In genomic region chr3:116424973-116425284, GRCm38 (mm10) we compare ENCODE assay signal across 8 mouse cellular contexts. TPM values are rescaled to one million over a fixed set of nuclear protein-coding genes. Genes with fewer than 3 reads are reported as not detected.
DNase-seq lines count a peak whose midpoint lies in the region; ATAC-seq and TF ChIP-seq lines count a peak whose summit lies in the region.

No protein-coding gene starts in this region.

- in situ Hi-C loops in ES-E14 (cut with MboI; ENCODE audit: low sequenced_read_pairs in 2 of 2, unreplicated experiment in 2 of 2) = no loop called here

- H3K36me3 ChIP-seq in ES-E14 (ENCODE audit: control insufficient read depth, insufficient read depth, low read length, poor library complexity, severe bottlenecking) = no peaks in the 10 kb centered on the region
- no peaks in the 10 kb centered on the region for H3K36me3 ChIP-seq in forebrain, embryonic 15.5 days

- peak; percentile 64 for ATAC-seq in forebrain, embryonic 15.5 days (replicated peaks)
- peak; percentile 76 for ATAC-seq in neutrophil, adult 5-6 weeks (ENCODE audit: extremely low read depth, insufficient number of reproducible peaks, low FRiP score, poor library complexity, severe bottlenecking)

- H3K27me3 ChIP-seq in forebrain, embryonic 15.5 days = no peaks in the 10 kb centered on the region

- H3K9ac ChIP-seq in ES-E14 (ENCODE audit: insufficient read depth, low read depth, low read length, poor library complexity, severe bottlenecking) = peak overlapping the region; percentile 65; the same call in 1 of the 2 replicates
- peak overlapping the region; percentile 79 for H3K9ac ChIP-seq in forebrain, embryonic 15.5 days (replicated peaks)

- peak; percentile 81 for DNase-seq in ES-E14 (ENCODE audit: low read depth, low spot score)
- DNase-seq in cerebellum, adult 11 months = peak; percentile 59
- peak; percentile 70 for DNase-seq in heart, postnatal 25 days (ENCODE audit: low spot score)
- DNase-seq in layer of hippocampus, adult 18-20 months (ENCODE audit: low spot score in 2 of 2) = peak; percentile 40 to 78
- peak; percentile 67 for DNase-seq in lung, adult 2 months
- peak; percentile 74 to 81 for DNase-seq in thymus, adult 18-20 months

- peak overlapping the region; percentile 67 to 99 for H3K4me3 ChIP-seq in ES-E14 (ENCODE audit: insufficient read depth in 1 of 2, low read depth in 1 of 2, low read length in 2 of 2, poor library complexity in 1 of 2, severe bottlenecking in 1 of 2)
- peak overlapping the region; percentile 65 for H3K4me3 ChIP-seq in forebrain, embryonic 15.5 days
- H3K4me3 ChIP-seq in lung, adult 2 months (replicated peaks; ENCODE audit: extremely low read depth, low read depth, low read length) = peak overlapping the region; percentile 68

- peak; percentile 64; the same call in 1 of the 2 replicates for TF ChIP-seq POLR2A in lung, adult 2 months (IDR thresholded peaks at IDR 0.05; ENCODE audit: borderline replicate concordance, extremely low read depth, low read depth, low read length)

- H3K4me2 ChIP-seq in forebrain, embryonic 15.5 days (replicated peaks) = peak overlapping the region; percentile 95

- WGBS in forebrain, embryonic 15.5 days = under 1% methylated on average over 11 of the region's 11 CpGs
- WGBS in lung, adult 2 months = 1% methylated on average over 11 of the region's 11 CpGs

- intact Hi-C loops in heart, postnatal 25 days (cut with DNase I) = loop anchor here (5.0 to 10.0 kb wide), 5 partner anchors 38 to 418 kb away; partner anchors contain the start of genes Extl2, Mfsd14a, Rtca and Slc30a7

- peak; percentile 62 for TF ChIP-seq CTCF in lung, adult 2 months (IDR thresholded peaks at IDR 0.05; ENCODE audit: insufficient read depth, low read length)

- H3K4me1 ChIP-seq in ES-E14 (ENCODE audit: control insufficient read depth in 2 of 2, insufficient read depth in 2 of 2, low read length in 2 of 2, poor library complexity in 1 of 2) = peaks cover 0 to 2% of the 10 kb centered on the region in 2 experiments; a peak in 2 of 4 replicates
- peaks cover 26% of the 10 kb centered on the region for H3K4me1 ChIP-seq in forebrain, embryonic 15.5 days
- H3K4me1 ChIP-seq in lung, adult 2 months (ENCODE audit: control insufficient read depth, insufficient read depth, low read length) = no peaks in the 10 kb centered on the region; the same call in 1 of the 2 replicates

- no peaks in the 10 kb centered on the region for H3K9me3 ChIP-seq in ES-E14 (ENCODE audit: control insufficient read depth, insufficient read depth, low read depth, low read length)
- no peaks in the 10 kb centered on the region for H3K9me3 ChIP-seq in forebrain, embryonic 15.5 days

- no peak overlapping the region for H3K27ac ChIP-seq in ES-E14 (ENCODE audit: insufficient read depth, low read depth, low read length, poor library complexity, severe bottlenecking)
- peak overlapping the region; percentile 89 for H3K27ac ChIP-seq in forebrain, embryonic 15.5 days (replicated peaks)

TF ChIP-seq in ES-E14, 5 proteins besides CTCF, POLR2A, EP300 and RAD21:
- no peak for TF ChIP-seq ZC3H11A (IDR thresholded peaks at IDR 0.05; ENCODE audit: borderline replicate concordance, low read depth, low read length)
- no peak for TF ChIP-seq HCFC1 (IDR thresholded peaks at IDR 0.05; ENCODE audit: borderline replicate concordance, insufficient read depth, low read length)
- TF ChIP-seq MAFK (IDR thresholded peaks at IDR 0.05; ENCODE audit: insufficient read depth, low read depth, low read length) = no peak
- TF ChIP-seq CHD2 (IDR thresholded peaks at IDR 0.05; ENCODE audit: low read depth, low read length) = no peak
- TF ChIP-seq ZNF384 (IDR thresholded peaks at IDR 0.05; ENCODE audit: low read depth, low read length) = no peak
TF ChIP-seq in ES-E14: peak in this region for 0.

RNA-seq across cellular contexts. Expression of gene Cdc14a, which starts 1.1 kb away (rescaled TPM):
- total RNA-seq in ES-E14 (2012; rRNA removed) = 3.5 TPM in 2 replicates
- polyA plus RNA-seq in forebrain, embryonic 15.5 days (2015; fragmentation: Nextera tagmentation; extraction: Ambion mirVana) = 8.5 TPM in 2 replicates
- total RNA-seq in heart, postnatal 25 days (2021) = 1 to 10 TPM; 3.7 to 4.2 TPM
- total RNA-seq in layer of hippocampus, adult 18-20 months (2021) = 1 to 10 TPM; 3.2 to 5.2 TPM
- 7.2 and 8.5 TPM in 2 replicates for polyA plus RNA-seq in lung, adult 2 months (2012; rRNA removed)
- total RNA-seq in neutrophil, adult 5-6 weeks (2017) = 30.1 and 33.1 TPM in 2 replicates
